Mouse (Mus musculus) layer of hippocampus, postnatal 14 days (tissue): ENCODE results near the gene Med18. TPM values are rescaled to one million over a fixed set of nuclear protein-coding genes. Genes with fewer than 3 reads are reported as not detected.

ENCODE experiments used
- DNase-seq, 2 experiments: peaks; one replicate each; pipeline ENCODE4 v3.0.0; 2021 to 2022; ENCODE audit warnings: low spot score in 2 of 2, mixed read lengths in 1 of 2
- long read RNA-seq, 2 experiments: library from polyadenylated mRNA; stranded (forward); transcript quantifications; one replicate each; pipeline ENCODE4 v2.0.0; 2021
- total RNA-seq, 2 experiments: library from RNA; stranded (reverse); gene quantifications; 2 replicates each; pipeline ENCODE4 v1.2.3; 2021

The Med18 gene
- 1 to 10 TPM; 6.6 to 7.9 TPM for total RNA-seq
- long read RNA-seq, experiment 1, transcript Med18-201 (3 exons, 1,675 nt), result major isoform, 5 of 5 reads
- long read RNA-seq, experiment 1, partial matches to known transcripts, result 0 of 5 reads
- long read RNA-seq, experiment 1, other reads (novel, unspliced or antisense), result 0 of 5 reads
- long read RNA-seq, experiment 2, transcript Med18-201 (3 exons, 1,675 nt), result major isoform, 8 of 8 reads
- long read RNA-seq, experiment 2, partial matches to known transcripts, result 0 of 8 reads
- long read RNA-seq, experiment 2, other reads (novel, unspliced or antisense), result 0 of 8 reads

DNA sequence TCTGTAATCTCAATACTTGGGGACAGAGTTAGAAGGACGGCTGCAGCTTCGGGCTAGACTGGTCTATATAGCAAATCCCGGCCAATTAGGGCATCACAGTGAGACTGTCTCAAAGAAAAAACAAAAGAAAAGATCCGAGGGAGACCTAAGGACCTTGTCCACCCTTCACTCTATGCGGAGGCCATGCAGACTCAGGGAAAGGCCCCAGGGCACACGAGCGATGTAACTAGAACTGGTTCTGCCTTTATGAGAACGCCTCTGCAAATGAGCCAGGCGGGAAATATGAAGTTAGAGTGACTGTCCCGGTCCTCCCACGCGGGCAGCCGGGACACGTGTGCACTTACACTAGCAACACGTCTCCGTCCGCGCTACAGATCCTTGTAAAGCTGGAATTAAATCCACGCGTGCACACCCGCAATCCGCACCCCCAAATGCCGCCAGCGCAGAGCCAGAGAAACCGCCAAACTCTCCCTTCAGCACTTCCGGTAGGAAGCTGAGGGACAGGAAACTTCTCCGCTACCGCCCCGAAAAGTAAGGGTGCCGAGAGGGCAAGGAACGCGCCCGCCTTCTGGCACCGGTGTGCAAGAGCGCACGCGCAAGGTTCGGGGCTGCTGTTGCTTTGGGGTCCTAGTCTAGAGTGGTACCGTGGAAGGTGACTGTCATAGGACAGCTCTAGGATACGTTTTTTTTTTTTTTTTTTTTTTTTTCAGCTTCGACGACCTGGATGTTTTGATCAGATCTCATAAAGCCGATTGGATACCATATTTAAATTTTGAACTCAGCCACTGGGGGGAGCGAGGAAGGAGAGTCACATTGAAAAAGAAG is at the start of gene Med18:
TSS of gene Med18 (minus strand) at position 492 of the 825 bp plus-strand sequence.
- DNase-seq, result peak; percentile 91 to 95

DNA sequence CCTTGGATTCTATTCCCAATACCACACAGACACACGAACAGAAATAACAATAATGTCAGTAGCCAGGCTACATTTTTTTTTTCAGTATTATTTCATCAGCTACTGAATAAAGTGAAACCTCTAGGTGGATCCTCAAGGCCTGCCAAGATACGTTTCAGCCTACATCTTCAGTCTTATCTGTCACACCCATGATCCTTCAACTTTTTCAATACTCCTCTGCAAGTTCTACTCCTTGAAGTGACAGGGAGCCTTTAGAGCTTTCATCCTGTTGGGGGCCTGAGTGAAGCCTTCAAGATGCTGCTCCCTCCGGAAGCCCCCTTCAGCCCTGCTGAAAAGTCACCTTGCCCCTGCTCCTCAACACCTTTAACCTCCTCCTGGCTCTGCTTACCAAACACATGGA is 48.4 kb upstream of the Med18 start:
- no peak for DNase-seq

DNA sequence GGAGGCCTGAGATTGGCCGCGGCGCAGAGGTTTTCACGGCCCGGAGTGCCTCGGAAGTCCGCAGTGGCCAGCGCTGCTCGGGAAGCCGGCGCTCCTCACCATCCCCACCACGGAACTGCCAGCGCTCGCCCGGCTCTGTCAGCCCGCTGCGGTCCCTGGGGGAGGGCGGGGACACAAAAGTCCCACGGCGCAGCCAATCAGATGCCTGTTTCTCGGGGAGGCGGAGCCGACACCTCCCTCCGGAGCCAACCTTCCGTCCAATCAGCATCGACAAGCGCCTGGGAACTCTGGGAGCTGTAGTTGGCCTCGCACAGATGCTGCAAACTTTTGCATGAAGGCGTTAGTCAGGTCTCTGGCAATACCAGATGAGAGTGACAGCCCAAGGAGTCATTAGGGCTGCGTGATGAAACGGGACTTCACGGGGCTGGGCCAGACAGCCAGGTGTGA is 46.7 kb upstream of the Med18 start, which contains the start of gene Sesn2:
TSS of gene Sesn2 (minus strand) at position 150 of the 447 bp plus-strand sequence.
- peak; percentile 94 to 98 for DNase-seq

DNA sequence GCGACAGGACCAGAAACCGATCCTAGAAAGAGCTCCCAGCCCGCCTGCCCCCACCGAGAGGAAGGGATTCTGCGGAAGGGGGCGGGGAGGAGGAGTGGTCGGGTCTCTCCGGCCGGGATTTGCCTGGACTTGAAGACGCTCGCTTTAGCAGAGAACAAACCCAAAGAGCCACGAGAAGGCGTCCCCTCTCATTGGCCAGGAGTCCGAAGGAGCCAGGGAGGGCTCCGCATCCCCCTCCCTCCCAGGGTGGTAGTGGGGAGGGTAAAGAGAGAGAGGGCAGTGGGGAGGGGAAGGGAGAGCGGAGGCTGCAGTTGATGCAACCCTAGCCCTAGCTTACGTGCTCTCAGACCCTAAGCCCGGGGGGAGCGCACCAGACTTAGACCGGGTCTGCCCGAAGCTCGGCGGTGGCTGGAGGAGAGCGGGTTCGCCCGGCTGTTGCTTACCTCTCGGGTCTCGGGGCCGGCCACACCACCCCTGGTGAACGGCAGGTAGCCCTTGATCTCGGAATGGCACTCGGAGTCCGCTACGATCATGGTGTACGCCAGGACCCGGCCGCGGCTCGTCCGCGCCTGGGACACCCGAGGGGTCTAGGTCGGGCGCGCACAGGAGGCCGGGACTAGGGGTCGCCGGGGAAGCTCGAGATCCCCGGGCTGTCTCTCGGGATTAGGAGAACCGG is 46.0 kb upstream of the Med18 start:
- peak; percentile 48 to 73 for DNase-seq

DNA sequence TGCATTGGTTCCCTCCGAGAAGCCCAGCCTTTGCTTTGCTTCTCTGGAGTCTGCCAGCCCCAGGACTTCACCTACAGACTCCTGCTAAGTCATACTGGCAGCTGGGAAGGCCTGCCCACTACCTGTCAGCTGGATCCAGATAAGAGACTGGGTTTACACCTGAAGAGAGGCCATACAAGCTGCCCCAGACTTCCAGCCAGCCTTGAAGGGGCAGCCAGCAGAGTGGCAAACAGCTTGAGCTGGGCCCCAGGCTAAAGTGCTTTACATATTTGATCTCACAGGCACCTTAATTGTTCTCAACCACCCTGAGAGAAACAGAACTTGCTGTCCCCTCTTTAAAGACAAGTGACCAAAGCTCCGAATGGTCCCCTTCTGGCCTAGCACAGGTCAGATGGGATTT is 43.5 kb upstream of the Med18 start:
- DNase-seq, result no peak

DNA sequence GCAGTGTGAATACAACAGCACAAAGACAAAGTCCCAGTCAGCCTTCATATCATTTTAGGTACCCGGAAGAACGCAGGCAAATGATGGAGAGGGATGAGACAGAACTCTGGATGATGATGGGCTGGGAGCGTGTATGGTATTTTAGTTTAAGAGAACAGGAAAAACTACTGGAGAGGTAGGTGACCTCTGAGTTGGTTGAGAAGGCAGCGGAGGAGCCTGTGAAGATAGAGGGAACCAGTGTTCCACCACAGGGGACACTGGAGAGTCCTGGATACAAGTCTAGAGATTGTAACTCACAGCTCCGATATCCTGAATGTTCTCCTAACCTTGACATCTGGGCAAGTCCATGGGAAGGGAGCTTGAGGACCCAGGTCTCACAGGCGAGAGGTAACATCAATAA is 42.5 kb upstream of the Med18 start:
- no peak for DNase-seq

DNA sequence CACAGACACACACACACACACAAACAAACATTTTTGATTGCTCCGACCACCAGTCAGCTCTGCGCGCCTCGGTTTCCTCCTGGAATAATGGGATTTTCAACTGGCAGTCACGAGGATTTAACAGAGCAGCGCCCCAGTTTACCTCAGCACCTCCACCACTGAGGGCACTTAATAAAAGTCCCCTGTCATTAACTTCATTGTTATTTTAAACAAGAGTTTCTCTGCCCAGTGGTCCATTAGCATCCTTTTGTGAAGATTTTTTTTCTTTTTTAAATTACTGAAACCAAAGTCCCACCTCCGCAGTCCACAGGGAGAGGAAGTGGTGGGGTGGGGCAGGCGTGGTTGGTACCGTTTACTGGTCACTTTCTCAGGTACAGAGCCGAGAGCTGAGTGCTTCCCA is 42.1 kb upstream of the Med18 start:
- DNase-seq, result no peak

DNA sequence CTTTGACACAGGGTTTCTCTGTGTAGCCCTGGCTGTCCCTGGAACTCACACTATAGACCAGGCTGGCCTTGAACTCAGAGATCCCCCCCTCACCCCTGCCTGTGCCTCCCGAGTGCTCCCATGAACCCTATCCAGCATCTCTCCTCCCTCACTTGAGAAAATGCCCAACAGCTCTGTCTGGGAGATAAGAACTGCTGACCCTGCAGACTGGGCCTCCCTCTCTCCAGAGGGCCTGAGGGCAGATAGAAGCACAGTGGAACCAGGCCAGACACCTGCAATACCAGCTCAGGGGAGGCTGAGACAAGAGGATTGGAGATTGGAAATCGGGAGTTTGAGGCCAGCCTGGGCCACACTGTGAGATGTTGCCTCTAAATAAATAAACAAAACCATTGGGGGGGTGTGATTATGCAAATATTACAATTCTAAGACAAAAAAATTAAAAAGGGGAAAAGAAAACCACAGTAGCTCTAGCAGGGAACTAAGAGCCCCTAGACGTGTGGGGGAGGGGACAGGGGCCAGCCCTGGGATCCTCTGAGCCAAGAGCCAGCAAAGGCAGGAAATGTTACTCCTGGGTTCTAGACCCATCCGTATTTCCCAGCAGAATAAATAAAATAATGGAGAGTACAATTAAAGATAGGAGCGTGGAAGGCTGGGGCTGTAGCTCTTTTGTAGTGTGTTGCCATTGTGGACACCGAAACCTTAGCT is 41.5 kb upstream of the Med18 start:
- DNase-seq, result no peak

DNA sequence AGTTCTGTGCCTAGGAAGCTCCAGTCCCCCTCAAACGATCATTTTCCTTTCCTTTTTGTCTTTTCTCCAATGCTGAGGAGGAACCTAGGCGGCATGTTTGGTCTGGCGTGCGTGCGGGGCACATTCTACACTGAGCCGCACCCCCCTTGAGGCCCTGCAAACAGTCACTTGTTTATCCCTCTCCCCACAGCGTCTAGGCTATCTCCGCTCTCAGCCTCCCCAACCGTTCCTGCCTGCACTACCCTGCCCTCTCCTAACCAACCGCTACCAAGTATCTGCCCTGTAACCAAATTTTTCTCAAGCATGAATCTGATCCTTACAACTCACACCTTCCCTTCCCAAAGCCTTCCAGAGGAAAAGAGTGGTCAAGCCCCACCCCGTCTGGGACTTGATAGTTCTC is 39.6 kb upstream of the Med18 start:
- DNase-seq, result no peak

DNA sequence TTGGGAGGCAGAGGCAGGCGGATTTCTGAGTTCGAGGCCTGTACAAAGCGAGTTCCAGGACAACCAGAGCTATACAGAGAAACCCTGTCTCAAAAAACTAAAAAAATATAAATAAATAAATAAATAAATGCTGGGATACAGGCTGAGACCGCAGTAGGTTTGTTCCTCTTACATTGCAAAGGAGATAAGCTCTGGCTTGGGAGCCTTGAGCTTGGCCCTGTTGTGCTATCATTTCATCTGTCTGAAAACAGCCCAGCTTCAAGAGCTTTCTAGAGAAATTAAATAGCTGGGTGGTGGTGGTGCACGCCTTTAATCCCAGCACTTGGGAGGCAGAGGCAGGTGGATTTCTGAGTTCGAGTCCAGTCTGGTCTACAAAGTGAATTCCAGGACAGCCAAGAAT is 37.9 kb upstream of the Med18 start:
- DNase-seq, result no peak

DNA sequence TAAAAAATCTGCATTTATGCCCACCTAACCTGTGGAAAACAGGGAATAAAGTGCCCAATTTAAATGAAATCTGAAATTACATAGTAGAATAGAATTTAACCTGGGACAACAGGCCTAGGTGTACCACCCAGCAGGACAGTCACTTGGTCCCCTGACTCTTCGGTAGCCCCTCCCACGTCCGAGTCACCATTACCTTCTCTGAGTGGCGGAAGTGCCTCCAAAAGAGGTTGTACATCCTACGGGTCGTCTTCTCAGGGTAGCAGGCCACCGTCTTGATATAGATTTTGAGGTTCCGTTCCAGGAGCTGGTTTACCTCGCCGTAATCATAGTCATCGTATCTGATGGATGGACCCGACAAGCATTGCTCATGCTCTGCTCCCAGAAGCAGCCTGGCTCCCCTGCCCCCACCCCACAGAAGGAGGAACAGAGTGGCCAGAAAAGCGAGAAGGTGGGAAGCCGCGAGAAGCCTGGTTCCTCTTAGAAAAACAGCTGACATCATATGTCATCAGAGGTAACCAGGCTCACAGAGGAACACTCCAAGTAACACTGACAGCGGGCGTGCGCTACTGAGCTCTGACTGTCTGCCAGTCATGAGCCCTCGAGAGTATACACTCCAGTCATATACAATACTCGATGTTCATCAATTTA is 30.7 kb upstream of the Med18 start:
- DNase-seq, result peak; percentile 26 to 32

DNA sequence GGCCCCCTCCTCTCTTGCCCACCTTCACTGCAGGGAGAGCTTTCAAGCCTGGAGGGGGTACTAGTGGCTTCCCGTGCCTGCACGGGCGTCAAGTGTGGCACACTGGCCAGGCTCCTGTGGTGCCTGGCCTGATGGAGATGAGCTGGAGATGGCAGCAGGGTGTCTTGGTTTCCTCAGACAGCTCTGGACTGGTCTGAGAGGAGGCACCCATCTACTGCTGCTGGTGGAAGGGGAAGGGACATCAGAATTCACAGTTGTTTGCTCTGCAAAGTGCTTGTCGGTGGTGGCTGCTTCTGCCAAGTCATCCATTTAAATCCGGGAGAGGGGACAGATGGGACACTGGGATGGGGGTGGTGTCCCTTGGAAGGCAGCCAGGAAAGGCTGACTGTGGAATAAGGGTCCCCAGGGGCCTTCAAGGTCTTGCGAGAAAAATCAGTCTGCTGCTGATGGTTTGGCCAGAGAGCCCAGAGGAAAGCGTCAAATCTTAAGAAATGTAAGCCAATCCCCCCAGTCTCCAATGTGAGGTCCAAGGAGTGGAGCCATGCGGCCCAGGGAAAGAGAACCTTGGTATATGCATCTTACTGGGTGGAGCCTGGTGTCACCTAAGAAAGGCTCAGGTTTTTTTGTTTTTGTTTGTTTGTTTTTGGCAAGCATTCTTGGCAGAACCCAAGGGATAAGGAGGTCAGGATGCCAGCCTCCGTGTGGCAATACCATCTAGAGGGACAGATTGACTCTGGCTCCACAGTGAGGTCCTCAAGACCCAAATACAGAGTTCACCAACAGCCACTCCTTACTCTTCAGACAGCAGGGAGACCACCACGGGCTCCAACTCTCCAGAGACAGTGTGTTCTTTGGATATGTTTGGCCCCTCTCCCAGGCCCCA is 28.7 kb upstream of the Med18 start:
- peak; percentile 22 to 26 for DNase-seq

DNA sequence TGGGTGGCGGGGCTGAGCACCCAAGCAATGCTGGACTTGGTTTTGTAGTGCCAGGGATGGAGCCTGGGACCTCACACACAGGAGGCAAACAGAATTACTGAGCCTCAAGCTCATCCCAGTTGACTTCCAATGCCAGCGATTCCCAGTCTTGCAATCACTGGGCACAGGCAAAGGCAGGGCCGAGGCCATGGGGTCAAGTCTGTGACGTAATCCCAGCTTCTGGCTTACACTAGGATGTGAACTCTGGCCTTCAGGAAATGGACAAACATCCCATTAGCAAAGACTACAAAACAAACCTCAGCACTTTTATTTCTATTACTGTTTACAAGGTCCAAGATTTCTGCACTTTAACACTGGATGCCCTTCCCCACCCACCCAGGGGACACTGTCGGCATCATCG is 28.0 kb upstream of the Med18 start:
- DNase-seq, result no peak

DNA sequence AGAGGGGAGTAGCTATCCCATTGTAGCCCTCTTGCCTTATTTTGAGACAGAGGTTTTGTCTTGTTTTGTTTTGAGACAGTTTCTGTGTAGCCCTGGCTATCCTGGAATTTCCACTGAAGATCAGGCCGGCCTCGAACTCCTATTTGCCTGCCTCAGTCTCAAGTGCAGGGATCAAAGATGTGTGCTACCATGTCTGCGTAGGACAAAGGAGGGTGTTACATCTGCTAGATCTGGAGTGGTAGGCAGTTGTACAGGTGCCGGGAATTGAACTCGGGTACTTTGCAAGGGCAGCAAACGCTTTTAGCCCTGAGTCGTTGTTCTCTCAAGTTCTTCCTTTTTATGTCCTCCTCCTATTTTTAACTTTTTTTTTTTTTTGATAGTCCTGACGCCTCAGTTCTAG is 27.3 kb upstream of the Med18 start:
- DNase-seq, result no peak

DNA sequence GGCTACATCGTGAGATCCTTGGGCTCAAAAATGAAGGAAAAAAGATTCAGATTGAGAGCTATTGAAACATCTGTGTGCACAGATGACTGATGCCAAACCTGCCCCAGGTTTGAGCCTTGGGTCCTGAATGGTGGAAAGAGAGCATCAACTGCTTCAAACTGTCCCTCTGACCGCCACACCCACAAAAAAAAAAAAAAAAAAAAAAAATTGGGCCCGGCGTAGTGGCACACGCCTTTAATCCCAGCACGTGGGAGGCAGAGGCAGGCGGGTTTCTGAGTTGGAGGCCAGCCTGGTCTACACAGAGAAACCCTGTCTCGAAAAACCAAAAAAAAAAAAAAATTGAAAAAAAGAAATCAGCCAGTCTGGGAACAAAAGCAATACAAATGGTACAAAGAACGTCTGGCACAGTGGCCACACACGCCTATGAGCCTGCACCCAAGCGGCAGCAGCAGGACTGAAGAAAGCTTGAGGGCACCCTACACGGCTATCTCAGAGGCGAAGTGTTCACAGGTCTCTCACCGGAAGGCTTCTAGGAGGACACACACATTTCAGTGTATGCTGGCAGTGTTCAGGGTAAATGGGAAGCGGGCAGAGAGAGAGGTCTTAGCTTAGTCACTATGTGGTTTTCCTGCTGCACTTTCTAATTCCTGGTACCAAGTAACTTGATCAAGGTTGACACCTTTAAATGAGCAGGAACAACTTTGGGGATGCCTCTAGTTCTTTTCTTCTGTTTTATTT is 26.7 kb upstream of the Med18 start:
- no peak for DNase-seq

DNA sequence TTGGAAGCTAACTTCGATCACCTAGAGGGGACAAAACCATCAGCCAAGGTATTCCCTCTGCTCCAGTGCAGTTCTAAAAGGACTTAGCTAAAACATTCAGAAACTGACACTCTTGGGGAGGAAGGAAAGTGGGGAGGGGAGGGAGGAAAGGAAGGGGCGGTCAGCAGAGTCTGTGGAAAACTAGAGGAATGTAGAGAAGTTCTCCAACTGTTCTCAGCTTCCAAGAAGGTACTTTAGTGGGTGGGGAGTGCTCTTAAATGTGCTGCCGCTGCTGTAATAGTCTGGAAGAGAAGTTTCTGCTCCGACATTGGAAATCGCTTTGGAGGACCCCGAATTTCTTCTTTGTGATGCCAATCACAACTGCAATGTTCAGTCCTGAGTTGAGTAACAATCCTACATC is 25.3 kb upstream of the Med18 start:
- DNase-seq, result no peak

DNA sequence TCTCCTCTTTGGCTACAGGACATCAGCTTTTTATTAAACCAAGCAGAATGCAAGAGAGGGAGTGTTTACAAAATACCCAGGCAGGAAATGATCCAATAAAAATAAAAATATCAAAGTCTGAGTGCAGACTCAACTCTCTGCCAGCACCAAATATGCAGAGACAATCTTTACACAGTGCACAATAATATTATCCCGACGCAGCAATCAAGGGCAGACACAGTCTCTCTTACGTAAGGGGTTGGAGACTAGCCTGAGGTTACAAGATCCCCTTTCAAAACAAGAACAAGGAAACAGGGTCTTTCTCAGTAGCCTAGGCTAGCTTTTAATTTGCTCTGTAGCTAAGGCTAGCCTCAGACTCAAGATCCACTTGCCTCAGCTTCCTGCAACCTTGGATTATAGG is 24.8 kb upstream of the Med18 start:
- no peak for DNase-seq

DNA sequence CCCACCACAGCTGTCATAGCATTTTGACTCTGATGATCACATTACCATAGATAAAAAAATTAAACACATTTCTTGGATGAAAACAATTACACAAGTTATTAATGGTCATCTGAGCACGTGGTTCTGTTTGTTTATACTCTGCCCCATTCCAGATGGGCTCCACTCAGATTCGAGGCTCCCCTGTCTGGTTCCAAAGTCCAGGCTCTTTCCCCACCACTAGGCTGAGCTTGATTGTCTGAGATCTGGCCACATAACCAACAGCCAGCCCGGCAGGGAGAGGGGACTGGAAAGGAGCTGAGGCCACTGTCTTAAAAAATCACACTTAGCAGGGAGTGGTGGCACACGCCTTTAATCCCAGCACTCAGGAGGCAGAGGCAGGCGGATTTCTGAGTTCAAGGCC is 21.1 kb upstream of the Med18 start:
- DNase-seq, result no peak

DNA sequence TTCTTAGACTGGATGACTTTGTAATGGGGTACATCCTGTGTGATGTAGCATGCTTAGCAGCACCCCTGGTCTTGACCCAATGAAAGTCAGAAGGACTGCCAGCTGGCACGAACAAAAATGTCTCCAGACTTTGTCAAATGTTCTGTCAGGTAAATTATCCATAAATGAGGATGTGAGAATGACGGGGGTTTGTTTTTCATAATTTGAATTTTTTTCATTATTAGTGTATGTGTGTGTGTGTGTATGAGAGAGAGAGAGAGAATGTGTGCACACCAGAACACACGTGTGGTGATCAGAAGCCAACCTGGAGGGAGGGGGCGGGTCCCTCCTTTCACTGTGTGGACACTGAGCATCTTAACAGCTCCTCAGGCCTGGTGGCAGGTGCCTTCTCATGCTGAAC is 20.5 kb upstream of the Med18 start:
- DNase-seq, result no peak
